Mouse (Mus musculus) neural tube, embryonic 11.5 days (tissue): ENCODE measurements around the gene Fbln5. TPM values are rescaled to one million over a fixed set of nuclear protein-coding genes. Genes with fewer than 3 reads are reported as not detected.

ENCODE experiments used
- ATAC-seq: fragments of 200-750 bp; cut with Nextera tagmentation; 2 replicates; pipeline ENCODE4 v1.8.0; 2017; ENCODE audit warnings: moderate number of reproducible peaks, mild to moderate bottlenecking, moderate TSS enrichment, moderate library complexity; ENCODE audit not compliant: insufficient read depth, low FRiP score, low TSS enrichment
- DNase-seq: peaks from one replicate; pipeline ENCODE4 v3.0.0-alpha.2; 2015; ENCODE audit warnings: low spot score
- H3K27ac ChIP-seq: fragments of 300-500 bp; sonication (generic); 2 replicates; pipeline ENCODE4 v1.5.1; 2014; ENCODE audit warnings: low read depth, mild to moderate bottlenecking, low read length
- H3K27me3 ChIP-seq: fragments of 300-500 bp; sonication (generic); 2 replicates; pipeline ENCODE4 v1.6.1; 2014; ENCODE audit warnings: mild to moderate bottlenecking, low read length, mixed read lengths; ENCODE audit not compliant: control insufficient read depth, insufficient read depth
- H3K36me3 ChIP-seq: fragments of 300-500 bp; sonication (generic); 2 replicates; pipeline ENCODE4 v1.6.1; 2014; ENCODE audit warnings: mild to moderate bottlenecking, low read length, moderate library complexity, mixed read lengths; ENCODE audit not compliant: control insufficient read depth, insufficient read depth
- H3K4me1 ChIP-seq: fragments of 300-500 bp; sonication (generic); 2 replicates; pipeline ENCODE4 v1.6.1; 2014; ENCODE audit warnings: low read length, mixed read lengths; ENCODE audit not compliant: control insufficient read depth, insufficient read depth
- H3K4me2 ChIP-seq: fragments of 300-500 bp; sonication (generic); 2 replicates; pipeline ENCODE4 v1.6.1; 2014; ENCODE audit warnings: low read depth, mild to moderate bottlenecking, moderate library complexity
- H3K4me3 ChIP-seq: fragments of 300-500 bp; sonication (generic); 2 replicates; pipeline ENCODE4 v1.5.1; 2014; ENCODE audit warnings: low read depth, low read length
- H3K9ac ChIP-seq: fragments of 300-500 bp; sonication (generic); 2 replicates; pipeline ENCODE4 v1.6.1; 2014; ENCODE audit warnings: mild to moderate bottlenecking, low read length
- H3K9me3 ChIP-seq: fragments of 300-500 bp; sonication (generic); 2 replicates; pipeline ENCODE4 v1.6.1; 2016; ENCODE audit warnings: low read length; ENCODE audit not compliant: control insufficient read depth
- WGBS: fragments of 180-500 bp; shearing (Covaris S2); extraction: QIAGEN DNeasy Blood & Tissue Kit; methylation state at CpG from one replicate; pipeline ENCODE4 v1.1.7; 2014; 5-methylcytosine and 5-hydroxymethylcytosine counted together
- polyA plus RNA-seq: library from polyadenylated mRNA; unstranded; fragments of >200 nt; fragmentation: Nextera tagmentation; extraction: Ambion mirVana; gene quantifications from 2 replicates; pipeline ENCODE4 v1.2.1, GENCODE M21; 2014

Fbln5 gene
- polyA plus RNA-seq, 1 experiment from 2014 or later: 5.4 TPM

DNA sequence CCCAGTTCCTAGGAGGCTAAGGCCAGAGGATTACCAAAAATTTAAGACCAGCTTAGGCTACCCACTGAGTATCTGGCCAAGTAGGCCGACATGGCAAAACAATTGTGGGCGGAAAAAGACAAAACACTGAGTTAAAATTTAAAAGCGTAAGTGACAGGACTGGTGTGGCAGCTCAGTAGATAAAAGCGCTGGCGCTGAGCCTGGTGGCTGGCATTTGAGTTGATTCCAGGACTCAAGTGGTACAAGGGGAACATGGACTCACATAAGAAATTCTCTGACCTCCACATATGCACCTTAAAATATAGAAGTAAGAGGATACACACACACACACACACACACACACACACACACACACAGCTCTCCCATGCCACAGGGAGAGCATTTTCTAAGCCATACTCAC, 42.5 kb downstream of the Fbln5 start:
- H3K36me3 ChIP-seq: no peaks in the 10 kb centered on the region

GRCm38 (mm10) chr12:101774116-101774515, 44.7 kb downstream of the Fbln5 start:
- Histone ChIP-seq H3K9me3 (no peaks in the 10 kb centered on the region), H3K36me3 (no peaks in the 10 kb centered on the region), H3K4me2 (no peak overlapping the region), H3K27me3 (no peaks in the 10 kb centered on the region), H3K4me3 (no peak overlapping the region), H3K9ac (no peak overlapping the region), H3K27ac (no peak overlapping the region), H3K4me1 (no peaks in the 10 kb centered on the region)
- 78% methylated on average over 4 of the region's 4 CpGs for WGBS
- DNase-seq: no peak
- ATAC-seq: no peak

More for the DNA sequence above, 42.5 kb downstream of the Fbln5 start:
- Histone ChIP-seq H3K4me1 (no peaks in the 10 kb centered on the region), H3K9ac (no peak overlapping the region), H3K4me3 (no peak overlapping the region), H3K27ac (no peak overlapping the region), H3K4me2 (no peak overlapping the region), H3K9me3 (no peaks in the 10 kb centered on the region), H3K27me3 (no peaks in the 10 kb centered on the region)
- no peak for DNase-seq
- ATAC-seq: no peak
- 90% methylated on average over 5 of the region's 5 CpGs for WGBS

GRCm38 (mm10) chr12:101772962-101773361, 45.9 kb downstream of the Fbln5 start:
- H3K4me3 ChIP-seq: no peak overlapping the region
- DNase-seq (no peak), ATAC-seq (no peak)
- H3K27me3 ChIP-seq: no peaks in the 10 kb centered on the region
- H3K4me1 ChIP-seq: no peaks in the 10 kb centered on the region
- no peak overlapping the region for H3K4me2 ChIP-seq
- no peak overlapping the region for H3K27ac ChIP-seq
- no peaks in the 10 kb centered on the region for H3K36me3 ChIP-seq
- WGBS: 63% methylated on average over 3 of the region's 3 CpGs
- H3K9me3 ChIP-seq: no peaks in the 10 kb centered on the region
- H3K9ac ChIP-seq: no peak overlapping the region

DNA sequence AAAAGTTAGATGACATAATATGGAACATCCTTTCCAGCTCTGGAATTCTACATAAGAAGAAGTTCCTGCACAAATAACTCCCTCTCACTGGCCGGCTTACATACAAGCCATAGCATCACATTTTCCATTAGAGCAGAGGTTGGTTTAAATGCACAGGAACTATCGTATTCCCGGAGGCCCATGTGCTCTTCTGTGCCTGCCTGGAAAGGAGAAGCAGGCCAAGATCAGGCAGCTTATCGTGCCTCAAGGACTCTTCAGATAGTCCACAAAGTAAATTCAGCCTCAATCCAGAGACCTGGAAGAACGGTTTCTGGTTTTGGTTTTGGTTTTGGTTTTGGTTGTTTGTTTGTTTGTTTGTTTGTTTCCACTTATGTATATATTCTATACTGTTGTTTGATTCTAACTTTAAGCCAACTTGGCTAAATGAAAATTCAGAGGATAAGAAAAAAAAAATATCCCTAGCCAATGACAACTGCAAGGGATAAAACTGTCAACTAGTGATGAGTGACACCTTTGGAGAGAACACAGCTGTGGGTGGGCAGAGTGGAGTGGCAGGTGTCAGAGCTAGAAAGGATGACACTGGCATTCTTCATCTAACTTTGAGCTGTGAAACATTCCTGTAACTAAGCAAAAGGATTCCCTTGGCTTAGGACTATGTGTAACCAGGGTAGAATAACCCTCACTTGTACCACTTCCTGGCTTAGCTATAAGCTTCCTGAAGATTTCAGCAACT, 48.4 kb downstream of the Fbln5 start:
- no peak overlapping the region for H3K27ac ChIP-seq
- no peaks in the 10 kb centered on the region for H3K27me3 ChIP-seq
- no peak overlapping the region for H3K4me2 ChIP-seq
- 83% methylated on average over 5 of the region's 5 CpGs for WGBS
- no peaks in the 10 kb centered on the region for H3K9me3 ChIP-seq
- H3K4me1 ChIP-seq: no peaks in the 10 kb centered on the region
- no peak for ATAC-seq
- no peak for DNase-seq
- no peak overlapping the region for H3K9ac ChIP-seq
- H3K36me3 ChIP-seq: no peaks in the 10 kb centered on the region
- no peak overlapping the region for H3K4me3 ChIP-seq

GRCm38 (mm10) chr12:101767306-101768053, 51.4 kb downstream of the Fbln5 start:
- H3K4me2 ChIP-seq: no peak overlapping the region
- no peaks in the 10 kb centered on the region for H3K9me3 ChIP-seq
- WGBS: 77% methylated on average over 9 of the region's 9 CpGs
- H3K4me3 ChIP-seq: no peak overlapping the region
- H3K27ac ChIP-seq: no peak overlapping the region
- H3K9ac ChIP-seq: no peak overlapping the region
- DNase-seq (no peak), ATAC-seq (no peak)
- no peaks in the 10 kb centered on the region for H3K4me1 ChIP-seq
- H3K27me3 ChIP-seq: no peaks in the 10 kb centered on the region
- no peaks in the 10 kb centered on the region for H3K36me3 ChIP-seq

- Histone ChIP-seq H3K27me3 (no peaks in the 10 kb centered on the region), H3K4me2 (no peak overlapping the region), H3K4me3 (no peak overlapping the region), H3K9me3 (no peaks in the 10 kb centered on the region), H3K9ac (no peak overlapping the region), H3K36me3 (no peaks in the 10 kb centered on the region), H3K4me1 (no peaks in the 10 kb centered on the region), H3K27ac (no peak overlapping the region)
- DNase-seq: no peak
- 87% methylated on average over 3 of the region's 3 CpGs for WGBS
- ATAC-seq: no peak
These were observed 52.5 kb downstream of the Fbln5 start for GRCm38 (mm10) chr12:101766228-101766852.

GRCm38 (mm10) chr12:101764870-101765269, 54.0 kb downstream of the Fbln5 start:
- Histone ChIP-seq H3K27me3 (no peaks in the 10 kb centered on the region), H3K4me1 (no peaks in the 10 kb centered on the region), H3K4me3 (no peak overlapping the region), H3K9ac (no peak overlapping the region), H3K9me3 (no peaks in the 10 kb centered on the region), H3K36me3 (no peaks in the 10 kb centered on the region), H3K4me2 (no peak overlapping the region), H3K27ac (no peak overlapping the region)
- 84% methylated on average over 5 of the region's 5 CpGs for WGBS
- ATAC-seq: no peak
- DNase-seq: no peak

- ATAC-seq (no peak), DNase-seq (no peak)
- no peak overlapping the region for H3K4me2 ChIP-seq
- no peaks in the 10 kb centered on the region for H3K36me3 ChIP-seq
- H3K4me1 ChIP-seq: no peaks in the 10 kb centered on the region
- H3K27ac ChIP-seq: no peak overlapping the region
- H3K4me3 ChIP-seq: no peak overlapping the region
- WGBS: 72% methylated on average over 3 of the region's 3 CpGs
- H3K27me3 ChIP-seq: no peaks in the 10 kb centered on the region
- H3K9ac ChIP-seq: no peak overlapping the region
- H3K9me3 ChIP-seq: no peaks in the 10 kb centered on the region
These were observed 55.8 kb downstream of the Fbln5 start for GRCm38 (mm10) chr12:101763065-101763464.
